In genomic region chr4:134357461-134357771, GRCm38 (mm10) we compare ENCODE assay signal across 9 mouse cellular contexts. TPM values are rescaled to one million over a fixed set of nuclear protein-coding genes. Genes with fewer than 3 reads are reported as not detected.
A peak's percentile ranks its signal among the peaks of the same experiment; 100 is the strongest.
DNase-seq lines count a peak whose midpoint lies in the region; ATAC-seq lines count a peak whose summit lies in the region.
"Had no signal": no experiment of that assay in that cellular context is flagged by ENCODE, and none has a peak within 500 bp of the region (broad histone marks: within the 10 kb centered on the region; RNA-seq: fewer than 3 reads in every experiment).

No protein-coding gene starts in this region.

- no peaks in the 10 kb centered on the region for H3K27me3 ChIP-seq in heart, embryonic 16.5 days (ENCODE audit: control insufficient read depth, insufficient read depth, low read length)
- H3K27me3 ChIP-seq in embryonic facial prominence, embryonic 14.5 days (replicated peaks; ENCODE audit: control insufficient read depth, insufficient read depth, low read length) = no peaks in the 10 kb centered on the region
- H3K27me3 ChIP-seq in hindbrain, embryonic 15.5 days = peaks cover 6% of the 10 kb centered on the region
- H3K27me3 ChIP-seq in midbrain, embryonic 14.5 days (ENCODE audit: control insufficient read depth, insufficient read depth, low read length) = no peaks in the 10 kb centered on the region; the same call in 1 of the 2 replicates

- no peak for ATAC-seq in heart, embryonic 16.5 days (replicated peaks; ENCODE audit: extremely low read depth, insufficient read depth, low FRiP score)
- no peak for ATAC-seq in embryonic facial prominence, embryonic 14.5 days (ENCODE audit: low read depth)
- ATAC-seq in hindbrain, embryonic 15.5 days (ENCODE audit: low FRiP score, low read depth) = no peak
- ATAC-seq in midbrain, embryonic 14.5 days (ENCODE audit: low FRiP score, low TSS enrichment) = no peak

- no peak for DNase-seq in heart, adult 9 months (ENCODE audit: low spot score in 2 of 2)
- DNase-seq in embryonic facial prominence, embryonic 14.5 days (ENCODE audit: low spot score) = no peak
- DNase-seq in midbrain, embryonic 14.5 days = no peak
- no peak for DNase-seq in thymus, postnatal 10 days (ENCODE audit: low spot score in 2 of 2)
- no peak for DNase-seq in left cerebral cortex, postnatal 25 days (ENCODE audit: low spot score in 2 of 2)
- DNase-seq in adrenal gland, postnatal 4 days (ENCODE audit: low spot score in 2 of 2) = no peak

- no peaks in the 10 kb centered on the region for H3K36me3 ChIP-seq in heart, embryonic 16.5 days (ENCODE audit: control insufficient read depth, insufficient read depth)
- no peaks in the 10 kb centered on the region for H3K36me3 ChIP-seq in embryonic facial prominence, embryonic 14.5 days (ENCODE audit: control insufficient read depth, insufficient read depth, low read length)
- no peaks in the 10 kb centered on the region for H3K36me3 ChIP-seq in hindbrain, embryonic 15.5 days
- H3K36me3 ChIP-seq in midbrain, embryonic 14.5 days (ENCODE audit: control insufficient read depth, insufficient read depth, low read length) = no peaks in the 10 kb centered on the region
- H3K36me3 ChIP-seq: heart, embryonic 15.5 days had no signal

- no peak overlapping the region for H3K9ac ChIP-seq in heart, embryonic 16.5 days (ENCODE audit: low read length)
- H3K9ac ChIP-seq in embryonic facial prominence, embryonic 14.5 days (ENCODE audit: low read depth, low read length) = 0 out of 2 replicates have a peak overlapping the region, but pooled peaks have one; percentile 8
- peak overlapping the region; percentile 45 for H3K9ac ChIP-seq in hindbrain, embryonic 15.5 days
- peak overlapping the region; percentile 39; the same call in 1 of the 2 replicates for H3K9ac ChIP-seq in midbrain, embryonic 14.5 days (replicated peaks; ENCODE audit: low read length)
- H3K9ac ChIP-seq: heart, embryonic 15.5 days had no signal

- H3K4me2 ChIP-seq in heart, embryonic 16.5 days (ENCODE audit: low read depth, low read length) = peak overlapping the region; percentile 42
- H3K4me2 ChIP-seq in embryonic facial prominence, embryonic 14.5 days (ENCODE audit: low read depth, low read length) = peak overlapping the region; percentile 37; the same call in 1 of the 2 replicates
- peak overlapping the region; percentile 52 for H3K4me2 ChIP-seq in hindbrain, embryonic 15.5 days
- peak overlapping the region; percentile 46 for H3K4me2 ChIP-seq in midbrain, embryonic 14.5 days (ENCODE audit: low read length)

- H3K4me3 ChIP-seq in heart, embryonic 16.5 days (ENCODE audit: low read length) = no peak overlapping the region
- H3K4me3 ChIP-seq in embryonic facial prominence, embryonic 14.5 days (ENCODE audit: low read depth, low read length) = no peak overlapping the region
- H3K4me3 ChIP-seq in hindbrain, embryonic 15.5 days = peak overlapping the region; percentile 23
- H3K4me3 ChIP-seq in midbrain, embryonic 14.5 days (replicated peaks; ENCODE audit: low read depth, low read length) = peak overlapping the region; percentile 18; the same call in 1 of the 2 replicates
- H3K4me3 ChIP-seq: heart, embryonic 15.5 days had no signal

- H3K4me1 ChIP-seq in heart, embryonic 16.5 days (ENCODE audit: control insufficient read depth, insufficient read depth, low read length) = peaks cover 36% of the 10 kb centered on the region
- peaks cover 6% of the 10 kb centered on the region; the same call in 1 of the 2 replicates for H3K4me1 ChIP-seq in embryonic facial prominence, embryonic 14.5 days (ENCODE audit: control insufficient read depth, insufficient read depth, low read length)
- H3K4me1 ChIP-seq in hindbrain, embryonic 15.5 days (replicated peaks) = peaks cover 13% of the 10 kb centered on the region
- H3K4me1 ChIP-seq in midbrain, embryonic 14.5 days (ENCODE audit: control insufficient read depth, insufficient read depth, low read length) = 0 out of 2 replicates have a peak, but pooled peaks cover 5% of the 10 kb centered on the region

- 42% methylated on average over 17 of the region's 17 CpGs for WGBS in heart, embryonic 16.5 days
- WGBS in embryonic facial prominence, embryonic 14.5 days = 42% methylated on average over 17 of the region's 17 CpGs
- whole genome bisulfite sequencing in hindbrain, embryonic 15.5 days = 34% methylated on average over 17 of the region's 17 CpGs
- WGBS in midbrain, embryonic 14.5 days = 37% methylated on average over 17 of the region's 17 CpGs

- no peak overlapping the region for H3K27ac ChIP-seq in heart, embryonic 16.5 days (ENCODE audit: low read length)
- H3K27ac ChIP-seq in embryonic facial prominence, embryonic 14.5 days (replicated peaks; ENCODE audit: low read depth, low read length) = no peak overlapping the region
- H3K27ac ChIP-seq in hindbrain, embryonic 15.5 days (replicated peaks) = no peak overlapping the region
- H3K27ac ChIP-seq in midbrain, embryonic 14.5 days (replicated peaks; ENCODE audit: low read depth, low read length) = no peak overlapping the region
- H3K27ac ChIP-seq: heart, embryonic 15.5 days had no signal

- no peaks in the 10 kb centered on the region for H3K9me3 ChIP-seq in heart, embryonic 16.5 days (replicated peaks; ENCODE audit: control insufficient read depth, low read length)
- no peaks in the 10 kb centered on the region for H3K9me3 ChIP-seq in embryonic facial prominence, embryonic 14.5 days (ENCODE audit: control insufficient read depth, low read length)
- no peaks in the 10 kb centered on the region for H3K9me3 ChIP-seq in hindbrain, embryonic 15.5 days
- no peaks in the 10 kb centered on the region for H3K9me3 ChIP-seq in midbrain, embryonic 14.5 days (ENCODE audit: control insufficient read depth, low read length)
- H3K9me3 ChIP-seq: heart, embryonic 15.5 days had no signal

- intact Hi-C loops in left cerebral cortex, postnatal 25 days (cut with DNase I) = loop anchor here (5.0 kb wide), 1 partner anchor 105 kb away; the partner anchor contains the start of gene Grrp1

RNA-seq across cellular contexts. Expression of gene Slc30a2, which starts 14.4 kb away (rescaled TPM):
- polyA plus RNA-seq in heart, embryonic 16.5 days (2015; fragmentation: Nextera tagmentation; extraction: Ambion mirVana) = 0.21 and 0.42 TPM in 2 replicates
- polyA plus RNA-seq in embryonic facial prominence, embryonic 14.5 days (2014; fragmentation: Nextera tagmentation; extraction: Ambion mirVana) = 0.13 and 0.42 TPM in 2 replicates
- polyA plus RNA-seq in hindbrain, embryonic 15.5 days (2015; fragmentation: Nextera tagmentation; extraction: Ambion mirVana) = 0.16 and 0.33 TPM in 2 replicates
- 0.11 TPM in 1 of 2 replicates, not detected in the other for polyA plus RNA-seq in midbrain, embryonic 14.5 days (2014; fragmentation: Nextera tagmentation; extraction: Ambion mirVana)
- not detected for total RNA-seq in left cerebral cortex, postnatal 25 days (2021)
- total RNA-seq in adrenal gland, postnatal 4 days (2021) = 10 to 100 TPM; 33.4 to 35.2 TPM

RNA-seq across cellular contexts. Expression of gene Extl1, which starts 26.2 kb away (rescaled TPM):
- 2.6 and 2.8 TPM in 2 replicates for polyA plus RNA-seq in heart, embryonic 16.5 days (2015; fragmentation: Nextera tagmentation; extraction: Ambion mirVana)
- 3.1 and 3.6 TPM in 2 replicates for polyA plus RNA-seq in embryonic facial prominence, embryonic 14.5 days (2014; fragmentation: Nextera tagmentation; extraction: Ambion mirVana)
- polyA plus RNA-seq in hindbrain, embryonic 15.5 days (2015; fragmentation: Nextera tagmentation; extraction: Ambion mirVana) = 0.45 and 0.51 TPM in 2 replicates
- polyA plus RNA-seq in midbrain, embryonic 14.5 days (2014; fragmentation: Nextera tagmentation; extraction: Ambion mirVana) = 0.28 and 0.53 TPM in 2 replicates
- total RNA-seq in left cerebral cortex, postnatal 25 days (2021) = 10 to 100 TPM; 49.2 to 52.5 TPM
- total RNA-seq in adrenal gland, postnatal 4 days (2021) = 1 to 10 TPM; 1.4 to 1.5 TPM

RNA-seq across cellular contexts. Expression of gene Pafah2, which starts 38.7 kb away (rescaled TPM):
- 9.6 and 10.5 TPM in 2 replicates for polyA plus RNA-seq in heart, embryonic 16.5 days (2015; fragmentation: Nextera tagmentation; extraction: Ambion mirVana)
- polyA plus RNA-seq in embryonic facial prominence, embryonic 14.5 days (2014; fragmentation: Nextera tagmentation; extraction: Ambion mirVana) = 11.8 and 12.5 TPM in 2 replicates
- 7.6 and 8.1 TPM in 2 replicates for polyA plus RNA-seq in hindbrain, embryonic 15.5 days (2015; fragmentation: Nextera tagmentation; extraction: Ambion mirVana)
- polyA plus RNA-seq in midbrain, embryonic 14.5 days (2014; fragmentation: Nextera tagmentation; extraction: Ambion mirVana) = 5.0 and 6.9 TPM in 2 replicates
- 1 to 10 TPM; 5.3 to 9.1 TPM for total RNA-seq in left cerebral cortex, postnatal 25 days (2021)
- total RNA-seq in adrenal gland, postnatal 4 days (2021) = 10 to 100 TPM; 13.9 to 14.9 TPM

RNA-seq across cellular contexts. Expression of gene Trim63, which starts 42.5 kb away (rescaled TPM):
- 175 and 177 TPM in 2 replicates for polyA plus RNA-seq in heart, embryonic 16.5 days (2015; fragmentation: Nextera tagmentation; extraction: Ambion mirVana)
- polyA plus RNA-seq in embryonic facial prominence, embryonic 14.5 days (2014; fragmentation: Nextera tagmentation; extraction: Ambion mirVana) = 2.0 and 2.5 TPM in 2 replicates
- 0.41 and 0.56 TPM in 2 replicates for polyA plus RNA-seq in hindbrain, embryonic 15.5 days (2015; fragmentation: Nextera tagmentation; extraction: Ambion mirVana)
- polyA plus RNA-seq in midbrain, embryonic 14.5 days (2014; fragmentation: Nextera tagmentation; extraction: Ambion mirVana) = 0.11 TPM in 1 of 2 replicates, not detected in the other
- total RNA-seq in left cerebral cortex, postnatal 25 days (2021) = under 1 TPM; 0.32 to 0.39 TPM
- total RNA-seq in adrenal gland, postnatal 4 days (2021) = 1 to 10 TPM in 1 of 2 experiments, under 1 TPM in 1; 0.56 to 2.1 TPM

Comparison
In these comparisons a context has a peak if more than half of its experiments do, and no peak if none do; other contexts are left out.
1. H3K4me3 ChIP-seq: peak in hindbrain, embryonic 15.5 days (single experiment) and midbrain, embryonic 14.5 days (single experiment); none in heart, embryonic 16.5 days (single experiment) and embryonic facial prominence, embryonic 14.5 days (single experiment).
2. Peak in every context shown above with its lines, with median percentiles within 50 percentile points of each other: H3K4me2 ChIP-seq.